Mouse (Mus musculus): ENCODE results near the gene Cybc1. TPM values are rescaled to one million over a fixed set of nuclear protein-coding genes. Genes with fewer than 3 reads are reported as not detected.

Cybc1 gene
- total RNA-seq, 4 experiments from 2014 or later: 19.2 to 25.9 (median 23.0) TPM

- DNase-seq (ENCODE audit: low spot score in 2 of 2): no peak
Observed at GRCm38 (mm10) chr11:121216831-121217230, 12.3 kb downstream of the Cybc1 start.

GRCm38 (mm10) chr11:121204161-121205006 lies 24.7 kb downstream of the Cybc1 start, which contains the start of the genes Hexdc and Ogfod3:
Hexdc (plus strand) TSS chr11:121204433.
Ogfod3 (minus strand) TSS chr11:121204711.
- DNase-seq (ENCODE audit: low spot score in 2 of 2): peak; percentile 72 to 96

GRCm38 (mm10) chr11:121203859-121204160 lies 25.3 kb downstream of the Cybc1 start:
- no peak for DNase-seq (ENCODE audit: low spot score in 2 of 2)

- no peak for DNase-seq (ENCODE audit: low spot score in 2 of 2)
Observed at GRCm38 (mm10) chr11:121201436-121202198, 27.5 kb downstream of the Cybc1 start.

GRCm38 (mm10) chr11:121200781-121201180 lies 28.3 kb downstream of the Cybc1 start:
- no peak for DNase-seq (ENCODE audit: low spot score in 2 of 2)

GRCm38 (mm10) chr11:121199851-121200250 lies 29.3 kb downstream of the Cybc1 start:
- DNase-seq (ENCODE audit: low spot score in 2 of 2): no peak

GRCm38 (mm10) chr11:121198622-121199021 lies 30.5 kb downstream of the Cybc1 start:
- no peak for DNase-seq (ENCODE audit: low spot score in 2 of 2)

GRCm38 (mm10) chr11:121193415-121193814 lies 35.7 kb downstream of the Cybc1 start:
- no peak for DNase-seq (ENCODE audit: low spot score in 2 of 2)

- DNase-seq (ENCODE audit: low spot score in 2 of 2): no peak
Observed at GRCm38 (mm10) chr11:121192742-121193141, 36.4 kb downstream of the Cybc1 start.

GRCm38 (mm10) chr11:121189681-121190080 lies 39.4 kb downstream of the Cybc1 start:
- DNase-seq (ENCODE audit: low spot score in 2 of 2): no peak

GRCm38 (mm10) chr11:121176285-121177270 lies 52.5 kb downstream of the Cybc1 start:
- no peak for DNase-seq (ENCODE audit: low spot score in 2 of 2)

GRCm38 (mm10) chr11:121174234-121174633 lies 54.9 kb downstream of the Cybc1 start:
- no peak for DNase-seq (ENCODE audit: low spot score in 2 of 2)

GRCm38 (mm10) chr11:121173203-121173602 lies 55.9 kb downstream of the Cybc1 start:
- DNase-seq (ENCODE audit: low spot score in 2 of 2): no peak

Other genes with a start within 250 kb of the Cybc1 start
- gene Csnk1d, start 238.0 kb downstream of the Cybc1 start, total RNA-seq (2022): 100 to 1,000 TPM; 112 to 116 (median 113) TPM
- 1 to 10 TPM; 1.3 to 2.7 (median 1.4) TPM for gene Cd7, start 189.9 kb downstream of the Cybc1 start, total RNA-seq (2022)
- gene Sectm1b, start 165.8 kb downstream of the Cybc1 start, total RNA-seq (2022): not detected
- gene Sectm1a, start 148.1 kb downstream of the Cybc1 start, total RNA-seq (2022): not detected
- gene Tex19.2, start 110.6 kb downstream of the Cybc1 start, total RNA-seq (2022): not detected
- not detected for gene Tex19.1, start 83.2 kb downstream of the Cybc1 start, total RNA-seq (2022)
- gene Uts2r, start 69.1 kb downstream of the Cybc1 start, total RNA-seq (2022): under 1 TPM in 3 of 4 experiments, not detected in 1; 0.18 to 0.50 (median 0.37) TPM
- gene Hexdc, start 24.9 kb downstream of the Cybc1 start, total RNA-seq (2022): 10 to 100 TPM; 20.8 to 27.9 (median 24.8) TPM
- gene Ogfod3, start 24.6 kb downstream of the Cybc1 start, total RNA-seq (2022): 10 to 100 TPM in 1 of 4 experiments, 1 to 10 TPM in 3; 7.5 to 10.2 (median 9.5) TPM
- gene Narf, start 7.9 kb upstream of the Cybc1 start, total RNA-seq (2022): 10 to 100 TPM; 44.1 to 61.8 (median 51.2) TPM
- 10 to 100 TPM; 78.2 to 84.7 (median 79.9) TPM for gene Foxk2, start 30.7 kb upstream of the Cybc1 start, total RNA-seq (2022)
- gene Wdr45b, start 125.1 kb upstream of the Cybc1 start, total RNA-seq (2022): 10 to 100 TPM; 65.2 to 76.1 (median 67.4) TPM
- 10 to 100 TPM; 48.4 to 55.6 (median 50.4) TPM for gene Rab40b, start 158.9 kb upstream of the Cybc1 start, total RNA-seq (2022)
- 10 to 100 TPM; 47.7 to 52.2 (median 50.9) TPM for gene Fn3krp, start 192.1 kb upstream of the Cybc1 start, total RNA-seq (2022)
- gene Fn3k, start 205.6 kb upstream of the Cybc1 start, total RNA-seq (2022): 10 to 100 TPM; 58.6 to 64.2 (median 61.1) TPM
- 10 to 100 TPM; 39.7 to 45.1 (median 40.9) TPM for gene Tbcd, start 222.6 kb upstream of the Cybc1 start, total RNA-seq (2022)

All from left cerebral cortex, adult 8-10 months (tissue).